Mouse (Mus musculus) Muller cell, postnatal 12 days (primary cell): ENCODE data around the gene Pea15a.

Experiments
- DNase-seq: peaks from one replicate; pipeline ENCODE4 v3.0.0-alpha.2; 2015; ENCODE audit errors: inconsistent ontology term

Pea15a gene

DNA sequence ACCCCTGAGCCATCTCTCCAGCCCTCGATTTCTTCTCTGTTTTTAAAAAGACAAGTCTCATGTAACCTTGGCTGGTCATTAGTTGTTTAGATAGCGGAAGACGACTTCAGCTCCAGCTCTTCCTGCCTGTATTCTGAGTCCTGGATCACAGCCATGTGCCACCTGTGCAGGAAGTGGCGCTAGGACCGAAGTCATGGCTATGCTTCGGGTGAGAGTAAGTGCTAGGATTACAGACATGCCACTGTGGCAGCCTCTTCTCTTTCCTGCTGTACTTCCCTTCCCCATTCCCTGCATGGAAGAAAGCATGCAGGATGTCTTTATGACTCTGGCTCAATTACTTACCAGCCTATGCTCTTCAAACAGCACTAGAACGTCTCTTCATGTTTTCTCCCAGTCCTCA lies 27.5 kb downstream of the Pea15a start:
- no peak for DNase-seq

DNA sequence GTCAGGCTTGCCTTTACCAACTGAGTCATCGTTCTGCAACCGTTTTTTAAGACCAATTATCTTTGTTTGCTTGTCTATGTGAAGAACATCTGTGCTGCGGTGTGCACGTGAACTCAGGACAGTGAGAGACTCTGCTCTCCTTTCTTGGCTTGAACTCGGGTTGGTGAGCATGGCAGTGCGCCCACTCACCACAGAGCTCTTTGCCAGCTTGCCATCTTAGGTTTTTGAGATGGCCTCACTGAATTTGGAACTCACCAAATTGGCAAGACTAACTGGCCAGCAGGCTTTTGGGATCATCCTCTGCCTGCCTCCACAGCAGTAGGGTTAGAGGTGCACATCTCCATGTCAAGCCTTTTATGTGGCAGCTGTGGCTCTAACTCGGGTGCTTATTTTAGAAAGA lies 28.8 kb downstream of the Pea15a start:
- DNase-seq: no peak

- peak; percentile 34 for DNase-seq
These were observed 33.4 kb downstream of the Pea15a start for GRCm38 (mm10) chr1:172173181-172173580.

DNA sequence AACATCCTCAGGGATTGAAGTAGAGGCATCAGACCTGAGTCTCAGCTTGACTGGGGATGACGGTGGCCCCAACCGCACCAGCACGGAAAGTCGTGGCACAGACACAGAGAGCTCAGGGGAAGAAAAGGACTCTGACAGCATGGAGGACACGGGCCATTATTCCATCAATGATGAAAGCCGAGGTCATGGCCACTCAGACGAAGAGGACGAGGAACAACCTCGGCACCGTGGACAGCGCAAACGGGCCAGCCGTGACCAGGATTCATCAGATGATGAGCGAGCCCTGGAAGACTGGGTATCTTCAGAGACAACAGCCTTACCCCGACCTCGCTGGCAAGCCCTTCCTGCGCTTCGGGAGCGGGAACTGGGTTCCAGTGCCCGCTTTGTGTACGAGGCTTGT lies 34.2 kb downstream of the Pea15a start:
- DNase-seq: no peak

DNA sequence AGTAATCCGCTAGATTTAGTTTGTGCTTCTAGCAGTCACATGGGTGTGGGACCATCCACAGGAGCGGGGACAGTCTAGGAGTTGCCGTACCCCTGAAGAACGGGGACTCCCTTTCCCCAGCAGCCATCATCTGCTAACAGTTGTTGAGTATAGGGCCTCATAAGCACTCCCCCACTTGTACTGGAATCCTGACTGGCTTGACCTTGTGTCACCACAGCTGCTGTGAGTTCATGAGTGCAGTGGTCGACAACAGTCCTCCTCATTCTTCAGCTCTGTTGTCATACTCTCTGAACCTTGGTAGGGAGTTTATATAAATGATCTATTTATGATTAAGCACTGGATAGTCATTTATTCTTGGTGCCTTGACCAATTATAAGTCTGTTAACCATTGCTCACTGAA lies 36.8 kb downstream of the Pea15a start:
- no peak for DNase-seq

GRCm38 (mm10) chr1:172167911-172168310 lies 38.7 kb downstream of the Pea15a start:
- DNase-seq: no peak

- DNase-seq: no peak
These were observed 43.6 kb downstream of the Pea15a start for GRCm38 (mm10) chr1:172162959-172163358.

GRCm38 (mm10) chr1:172162009-172162408 lies 44.6 kb downstream of the Pea15a start:
- DNase-seq: no peak

- no peak for DNase-seq
These were observed 46.1 kb downstream of the Pea15a start for GRCm38 (mm10) chr1:172160508-172160907.

DNA sequence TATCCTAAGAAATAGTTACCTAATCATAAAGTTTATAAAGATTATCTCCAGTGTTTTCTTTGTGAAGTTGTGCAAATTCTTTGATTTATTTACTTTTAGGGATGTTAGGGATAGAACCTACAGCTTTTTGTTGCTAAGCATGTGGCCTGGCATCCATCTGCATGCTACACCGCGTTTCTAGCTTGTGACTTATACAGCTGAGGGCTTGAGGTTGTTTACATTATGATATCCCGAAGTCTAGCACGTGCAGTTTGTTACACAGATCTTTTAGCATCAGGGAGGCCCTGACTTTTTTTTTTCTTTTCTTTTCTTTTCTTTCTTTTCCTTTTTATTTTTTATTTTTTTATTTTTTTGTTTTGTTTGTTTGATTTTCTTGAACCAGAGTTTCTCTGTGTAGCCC lies 46.6 kb downstream of the Pea15a start:
- no peak for DNase-seq

GRCm38 (mm10) chr1:172155518-172155917 lies 51.1 kb downstream of the Pea15a start:
- DNase-seq: no peak

GRCm38 (mm10) chr1:172154536-172154935 lies 52.1 kb downstream of the Pea15a start:
- DNase-seq: no peak

- peak; percentile 18 for DNase-seq
These were observed 57.4 kb downstream of the Pea15a start for GRCm38 (mm10) chr1:172148955-172149815.

GRCm38 (mm10) chr1:172148279-172148954 lies 58.2 kb downstream of the Pea15a start:
- DNase-seq: peak; percentile 81

GRCm38 (mm10) chr1:172147835-172148278 lies 58.7 kb downstream of the Pea15a start, which contains the start of gene Dcaf8:
Gene Dcaf8 (plus strand): TSS chr1:172148084.
- DNase-seq: peak; percentile 98
